Mouse (Mus musculus) forebrain, embryonic 12.5 days (tissue): Measurements from ENCODE around the gene Acad10. TPM values are rescaled to one million over a fixed set of nuclear protein-coding genes. Genes with fewer than 3 reads are reported as not detected.

Experiments
- ATAC-seq: fragments of 200-750 bp; cut with Nextera tagmentation; 2 replicates; pipeline ENCODE4 v1.8.0; 2017; ENCODE audit warnings: moderate TSS enrichment; ENCODE audit not compliant: low FRiP score
- H3K27ac ChIP-seq: fragments of 300-500 bp; sonication (generic); 2 replicates; pipeline ENCODE4 v1.5.1; 2016; ENCODE audit warnings: mild to moderate bottlenecking
- H3K27me3 ChIP-seq: fragments of 300-500 bp; sonication (generic); 2 replicates; pipeline ENCODE4 v1.6.1; 2016; ENCODE audit warnings: mild to moderate bottlenecking
- H3K36me3 ChIP-seq: fragments of 300-500 bp; sonication (generic); replicated peaks from 2 replicates; pipeline ENCODE4 v1.6.1; 2016; ENCODE audit warnings: mild to moderate bottlenecking
- H3K4me1 ChIP-seq: fragments of 300-500 bp; sonication (generic); 2 replicates; pipeline ENCODE4 v1.6.1; 2016
- H3K4me2 ChIP-seq: fragments of 300-500 bp; sonication (generic); 2 replicates; pipeline ENCODE4 v1.6.1; 2016; ENCODE audit warnings: mild to moderate bottlenecking, moderate library complexity
- H3K4me3 ChIP-seq: fragments of 300-500 bp; sonication (generic); replicated peaks from 2 replicates; pipeline ENCODE4 v1.5.1; 2016; ENCODE audit warnings: mild to moderate bottlenecking
- H3K9ac ChIP-seq: fragments of 300-500 bp; sonication (generic); 2 replicates; pipeline ENCODE4 v1.6.1; 2016; ENCODE audit warnings: mild to moderate bottlenecking
- H3K9me3 ChIP-seq: fragments of 300-500 bp; sonication (generic); 2 replicates; pipeline ENCODE4 v1.6.1; 2016
- WGBS: fragments of 180-500 bp; shearing (Covaris S2); methylation state at CpG from one replicate; pipeline ENCODE4 v1.1.7; 2016; 5-methylcytosine and 5-hydroxymethylcytosine counted together
- polyA plus RNA-seq: library from polyadenylated mRNA; unstranded; fragments of >200 nt; fragmentation: Nextera tagmentation; extraction: Ambion mirVana; gene quantifications from 2 replicates; pipeline ENCODE4 v1.2.1, GENCODE M21; 2016

The Acad10 gene
- polyA plus RNA-seq, 1 experiment from 2014 or later, result 2.5 TPM

DNA sequence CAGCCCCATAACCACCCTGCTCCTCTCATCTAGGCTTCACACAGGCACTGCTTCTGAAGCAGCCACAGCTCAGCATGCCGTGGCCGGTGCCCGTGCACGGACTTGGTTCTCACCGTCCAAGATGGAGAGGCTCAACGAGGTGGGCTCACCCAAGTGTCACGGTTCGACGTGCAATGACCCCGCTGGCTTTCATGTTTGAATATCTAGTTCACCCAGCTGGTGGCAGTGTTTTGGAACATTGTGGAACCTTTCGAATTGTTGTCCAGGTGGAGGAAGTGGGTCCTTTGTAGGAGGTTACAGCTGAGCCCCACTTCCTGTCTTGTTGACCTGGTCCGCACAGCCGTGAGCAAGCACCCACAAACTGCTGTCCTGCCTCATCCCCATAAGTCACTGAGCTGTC lies 86.2 kb downstream of the Acad10 start:
- no peak for ATAC-seq
- WGBS, result 92% methylated on average over 13 of the region's 13 CpGs

More for the DNA sequence above, 86.2 kb downstream of the Acad10 start:
- Histone ChIP-seq H3K27ac (no peak overlapping the region), H3K27me3 (no peaks in the 10 kb centered on the region), H3K4me3 (no peak overlapping the region), H3K4me1 (no peaks in the 10 kb centered on the region), H3K9ac (no peak overlapping the region), H3K36me3 (peaks cover 16% of the 10 kb centered on the region), H3K4me2 (no peak overlapping the region), H3K9me3 (no peaks in the 10 kb centered on the region)

Other genes starting within 250 kb of the Acad10 start
- 0.72 and 1.8 TPM in 2 replicates for gene Tmem116, start 208.6 kb downstream of the Acad10 start, polyA plus RNA-seq
- 103 and 115 TPM in 2 replicates for gene Erp29, start 208.0 kb downstream of the Acad10 start, polyA plus RNA-seq
- gene Adam1b, start 157.1 kb downstream of the Acad10 start, polyA plus RNA-seq, result 0.10 TPM in 1 of 2 replicates, not detected in the other
- gene Adam1a, start 115.0 kb downstream of the Acad10 start, polyA plus RNA-seq, result 3.3 and 3.7 TPM in 2 replicates
- gene Gm42878, start 115.0 kb downstream of the Acad10 start, polyA plus RNA-seq, result not detected in 2 replicates
- 56.7 and 60.6 TPM in 2 replicates for gene Mapkapk5, start 114.6 kb downstream of the Acad10 start, polyA plus RNA-seq
- gene Aldh2, start 66.7 kb downstream of the Acad10 start, polyA plus RNA-seq, result 108 and 110 TPM in 2 replicates
- gene Acad12, start 41.6 kb downstream of the Acad10 start, polyA plus RNA-seq, result 1.3 and 2.0 TPM in 2 replicates
- 45.2 and 47.3 TPM in 2 replicates for gene Brap, start within 50 bp of the Acad10 start, polyA plus RNA-seq
- 58.9 and 77.1 TPM in 2 replicates for gene Atxn2, start 50.8 kb upstream of the Acad10 start, polyA plus RNA-seq
- 7.1 and 7.4 TPM in 2 replicates for gene Sh2b3, start 177.1 kb upstream of the Acad10 start, polyA plus RNA-seq
- 44.6 and 48.1 TPM in 2 replicates for gene Pheta1, start 188.5 kb upstream of the Acad10 start, polyA plus RNA-seq